Mouse (Mus musculus) testis, adult 2 months (tissue): ENCODE measurements at regions not wholly inside any gene's neighbourhood (a gene's known extent, or its start where the extent isn't known, plus 50 kb on each side); places are given as distances from the start of the nearest gene placed in this dataset.

Experiments used
- CTCF ChIP-seq: fragments of 200-500 bp; IDR thresholded peaks from 2 replicates; pipeline ENCODE4 v1.5.1; 2012; ENCODE audit warnings: low read depth, mild to moderate bottlenecking, inconsistent platforms, low read length, moderate library complexity; ENCODE audit not compliant: control insufficient read depth, insufficient read depth, insufficient replicate concordance
- POLR2A ChIP-seq: fragments of 200-500 bp; IDR thresholded peaks from 2 replicates; pipeline ENCODE4 v1.6.1; 2012; ENCODE audit warnings: low read depth, mild to moderate bottlenecking, inconsistent platforms, low read length, moderate library complexity; ENCODE audit not compliant: control insufficient read depth

GRCm38 (mm10) chr13:101112176-101112575 is 278.9 kb upstream of the Slc30a5 start:
- TF ChIP-seq POLR2A: no peak
- no peak for TF ChIP-seq CTCF
